Comparison of ENCODE assay signal across 8 mouse cellular contexts in genomic region chr5:150196211-150196585, GRCm38 (mm10).
DNase-seq lines count a peak whose midpoint lies in the region; ATAC-seq and TF ChIP-seq lines count a peak whose summit lies in the region.

No protein-coding gene starts in this region.

- H3K9me3 ChIP-seq in intestine, postnatal 0 days (ENCODE audit: control insufficient read depth): no peaks in the 10 kb centered on the region
- no peaks in the 10 kb centered on the region for H3K9me3 ChIP-seq in neural tube, embryonic 14.5 days (ENCODE audit: control insufficient read depth, low read length)

- intact Hi-C loops in heart, adult 2 months (cut with DNase I): loop anchor here (2.0 kb wide), 1 partner anchor 37 kb away; no protein-coding TSS in a partner anchor
- intact Hi-C loops in left cerebral cortex, postnatal 25 days (cut with DNase I): no loop called here

- DNase-seq in cerebellum, adult 11-12 months: peak; percentile 8
- no peak for DNase-seq in cerebellum, postnatal 4 days (ENCODE audit: low spot score in 2 of 2)
- DNase-seq in embryo, embryonic 10.5 days (ENCODE audit: low spot score): peak; percentile 85
- peak; percentile 67 to 76 for DNase-seq in heart, adult 2 months
- peak; percentile 75 to 80 for DNase-seq in lung, adult 18-20 months
- DNase-seq in left cerebral cortex, postnatal 25 days (ENCODE audit: low spot score in 2 of 2): no peak

- no peak for TF ChIP-seq CTCF in heart, adult 2 months (IDR thresholded peaks at IDR 0.05)
- TF ChIP-seq CTCF in intestine, postnatal 0 days (IDR thresholded peaks at IDR 0.05; ENCODE audit: low read depth): no peak

- peak overlapping the region; percentile 79 for H3K27ac ChIP-seq in heart, adult 2 months
- H3K27ac ChIP-seq in intestine, postnatal 0 days (ENCODE audit: low read depth, low read length): peak overlapping the region; percentile 46
- H3K27ac ChIP-seq in neural tube, embryonic 14.5 days (ENCODE audit: low read depth, low read length): no peak overlapping the region

- H3K79me2 ChIP-seq in heart, adult 2 months (replicated peaks; ENCODE audit: control insufficient read depth, insufficient read depth, low read length): peaks cover 5% of the 10 kb centered on the region

- peaks cover 10% of the 10 kb centered on the region for H3K4me1 ChIP-seq in heart, adult 2 months (ENCODE audit: control insufficient read depth, insufficient read depth, low read length)
- no peaks in the 10 kb centered on the region for H3K4me1 ChIP-seq in intestine, postnatal 0 days (replicated peaks; ENCODE audit: control insufficient read depth, insufficient read depth, low read length)
- no peaks in the 10 kb centered on the region for H3K4me1 ChIP-seq in neural tube, embryonic 14.5 days (ENCODE audit: control insufficient read depth, insufficient read depth, low read length)

- no peaks in the 10 kb centered on the region for H3K27me3 ChIP-seq in heart, adult 2 months (ENCODE audit: control insufficient read depth, insufficient read depth, low read length)
- no peaks in the 10 kb centered on the region for H3K27me3 ChIP-seq in intestine, postnatal 0 days (replicated peaks; ENCODE audit: control insufficient read depth, insufficient read depth, low read length)
- no peaks in the 10 kb centered on the region for H3K27me3 ChIP-seq in neural tube, embryonic 14.5 days (ENCODE audit: control insufficient read depth, insufficient read depth, low read length)

- peak overlapping the region; percentile 19 for H3K9ac ChIP-seq in heart, adult 2 months (ENCODE audit: low read depth, low read length)
- H3K9ac ChIP-seq in intestine, postnatal 0 days (ENCODE audit: low read depth, low read length): peak overlapping the region; percentile 26; the same call in 1 of the 2 replicates
- no peak overlapping the region for H3K9ac ChIP-seq in neural tube, embryonic 14.5 days (replicated peaks; ENCODE audit: low read depth, low read length)

- TF ChIP-seq POLR2A in heart, adult 2 months (IDR thresholded peaks at IDR 0.05; ENCODE audit: insufficient read depth, low read depth, low read length): peak; percentile 83

- peak overlapping the region; percentile 64 for H3K4me3 ChIP-seq in heart, adult 2 months
- peak overlapping the region; percentile 50 for H3K4me3 ChIP-seq in intestine, postnatal 0 days (ENCODE audit: low read depth, low read length)
- H3K4me3 ChIP-seq in neural tube, embryonic 14.5 days (ENCODE audit: low read depth, low read length): peak overlapping the region; percentile 26

- H3K4me2 ChIP-seq in intestine, postnatal 0 days (replicated peaks; ENCODE audit: low read depth): peak overlapping the region; percentile 76
- peak overlapping the region; percentile 61 for H3K4me2 ChIP-seq in neural tube, embryonic 14.5 days (ENCODE audit: low read depth, low read length)

- 1% methylated on average over 6 of the region's 6 CpGs for WGBS in heart, adult 2 months
- WGBS in intestine, postnatal 0 days: 1% methylated on average over 6 of the region's 6 CpGs
- WGBS in neural tube, embryonic 14.5 days: 0% methylated on average over 6 of the region's 6 CpGs

- no peaks in the 10 kb centered on the region for H3K36me3 ChIP-seq in heart, adult 2 months (ENCODE audit: control insufficient read depth, insufficient read depth, low read length)
- H3K36me3 ChIP-seq in intestine, postnatal 0 days (ENCODE audit: control insufficient read depth, insufficient read depth): no peaks in the 10 kb centered on the region
- H3K36me3 ChIP-seq in neural tube, embryonic 14.5 days (ENCODE audit: control insufficient read depth, insufficient read depth, low read length): no peaks in the 10 kb centered on the region

- ATAC-seq in intestine, postnatal 0 days: peak; percentile 85
- peak; percentile 30; the same call in 1 of the 2 replicates for ATAC-seq in neural tube, embryonic 14.5 days (ENCODE audit: low read depth)

- TF ChIP-seq EP300 in heart, adult 2 months (IDR thresholded peaks at IDR 0.05; ENCODE audit: insufficient read depth, low read depth, low read length): no peak

Comparison
In these comparisons a context has a peak if more than half of its experiments do, and no peak if none do; other contexts are left out.
1. DNase-seq: peak in cerebellum, adult 11-12 months (single experiment), embryo, embryonic 10.5 days (single experiment), heart, adult 2 months (2 of 2) and lung, adult 18-20 months (2 of 2); none in cerebellum, postnatal 4 days (0 of 2) and left cerebral cortex, postnatal 25 days (0 of 2).
2. Peak in every context shown above with its lines, with median percentiles within 50 percentile points of each other: H3K4me3 ChIP-seq.